Mouse (Mus musculus) gastrocnemius, adult 2 months (tissue): ENCODE measurements around the gene Gpr18. TPM values are rescaled to one million over a fixed set of nuclear protein-coding genes. Genes with fewer than 3 reads are reported as not detected.

Experiments
- DNase-seq: peaks from one replicate; pipeline ENCODE4 v3.0.0; 2022
- H3K27ac ChIP-seq: fragments of 200-600 bp; 2 replicates; pipeline ENCODE4 v1.8.1; 2022; ENCODE audit warnings: mild to moderate bottlenecking
- H3K4me3 ChIP-seq: fragments of 200-600 bp; 2 replicates; pipeline ENCODE4 v1.8.1; 2022; ENCODE audit warnings: mild to moderate bottlenecking, moderate library complexity
- CTCF ChIP-seq: fragments of 200-600 bp; IDR thresholded peaks from 2 replicates; pipeline ENCODE4 v1.8.1; 2022; ENCODE audit warnings: antibody characterized with exemption, mild to moderate bottlenecking, moderate library complexity
- intact Hi-C: fragments of 180-260 bp; cut with DNase I; formaldehyde crosslinking; loops from one replicate; pipeline ENCODE4 v1.15.1; 2025
- total RNA-seq, 2 experiments: library from RNA; stranded (reverse); gene quantifications; 2 replicates each; pipeline ENCODE4 v1.2.3; 2021

The Gpr18 gene
- total RNA-seq, 2 experiments from 2014 or later, result not detected

DNA sequence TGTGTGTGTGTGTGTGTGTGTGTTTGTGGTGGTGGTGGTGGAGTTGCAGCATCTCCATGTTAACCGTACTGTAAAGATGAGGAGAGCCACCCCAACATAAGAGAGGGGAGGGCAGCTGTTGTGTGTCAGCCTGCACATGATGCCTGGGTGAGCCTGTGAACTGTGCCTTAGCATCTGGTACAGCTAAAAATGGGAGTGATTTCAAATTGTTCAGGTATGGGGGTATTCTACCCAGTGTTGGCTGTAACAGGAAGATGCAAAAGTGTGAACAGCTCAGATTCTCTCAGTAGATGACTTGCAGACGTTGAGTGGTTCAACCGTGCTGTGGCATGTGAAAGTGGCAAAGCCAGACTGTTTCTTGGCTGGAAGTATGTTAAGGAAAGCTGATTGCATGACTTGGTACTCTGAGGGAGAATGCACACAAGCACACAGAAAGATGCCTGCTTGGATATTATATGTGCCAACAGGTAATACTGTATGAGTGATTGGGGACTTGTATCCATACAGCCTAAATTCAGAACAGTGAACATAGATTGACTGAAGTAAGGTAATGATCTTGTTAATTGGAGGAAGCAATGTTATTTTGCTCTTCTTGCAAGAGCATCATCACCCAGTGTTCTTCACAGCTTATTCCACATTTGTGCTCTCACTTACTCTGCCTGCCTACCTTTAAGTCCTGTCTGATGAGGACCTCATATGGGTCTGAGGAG, 42.6 kb upstream of the Gpr18 start:
- no peak for DNase-seq
- intact Hi-C loops, result no loop called here

DNA sequence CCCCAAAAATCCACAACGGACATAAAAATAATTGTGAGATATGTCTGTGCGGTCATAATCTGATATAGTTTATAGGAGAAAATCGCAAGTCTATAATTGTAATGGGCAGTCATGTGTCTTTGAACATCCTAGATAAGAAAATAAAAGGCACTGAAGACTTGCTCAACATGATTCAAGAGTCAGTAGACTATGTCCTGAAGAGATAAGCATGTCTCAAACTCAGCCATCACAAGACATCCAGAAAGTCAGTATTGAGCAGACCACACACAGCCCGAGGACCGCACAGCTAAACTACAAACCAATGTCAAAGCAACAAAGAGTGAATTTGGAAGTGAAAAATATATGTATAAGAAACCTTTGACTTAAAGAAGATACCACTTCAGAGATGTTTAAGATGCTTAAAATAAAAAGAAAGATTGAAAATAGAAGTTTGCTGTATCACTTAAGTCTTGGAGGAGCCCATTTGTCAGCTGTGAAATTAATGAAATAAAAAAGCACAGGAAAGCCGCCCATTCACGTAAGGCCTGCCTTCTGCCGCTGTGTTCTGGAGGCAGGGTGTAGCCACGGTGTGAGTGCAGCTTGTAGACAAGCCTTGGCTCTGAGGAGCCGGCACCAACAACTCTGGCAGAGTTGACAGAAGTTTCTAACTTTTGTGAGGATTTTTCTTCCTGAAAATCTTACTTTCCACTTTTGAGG, 41.7 kb upstream of the Gpr18 start:
- intact Hi-C loops, result no loop called here

More for the DNA sequence above, 42.6 kb upstream of the Gpr18 start:
- no peak overlapping the region for H3K27ac ChIP-seq
- no peak overlapping the region for H3K4me3 ChIP-seq
- no peak for TF ChIP-seq CTCF

DNA sequence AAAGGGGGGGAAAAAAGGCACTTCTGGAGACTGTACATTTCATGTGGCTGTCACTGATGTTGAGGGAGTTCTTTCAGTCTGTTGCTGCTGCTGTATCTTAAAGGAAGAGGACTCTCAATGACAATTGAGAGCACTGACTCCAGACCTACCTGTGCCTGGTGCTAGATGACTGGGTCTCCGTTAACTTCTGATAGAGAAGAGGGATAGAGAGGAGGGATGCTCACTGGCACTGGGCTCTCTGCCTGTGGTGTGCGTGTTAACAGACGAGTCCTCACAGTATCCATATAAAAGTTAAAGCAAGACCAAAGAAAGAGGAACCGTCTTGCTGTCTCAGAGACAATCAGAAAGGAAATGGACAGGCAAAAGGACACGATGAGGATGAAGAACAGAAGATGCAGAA, 40.7 kb upstream of the Gpr18 start:
- no peak for DNase-seq
- Histone ChIP-seq H3K27ac (no peak overlapping the region), H3K4me3 (no peak overlapping the region)
- no peak for TF ChIP-seq CTCF
- intact Hi-C loops, result no loop called here

More for the DNA sequence above, 41.7 kb upstream of the Gpr18 start:
- DNase-seq, result no peak
- H3K27ac ChIP-seq, result no peak overlapping the region
- no peak for TF ChIP-seq CTCF
- H3K4me3 ChIP-seq, result no peak overlapping the region

DNA sequence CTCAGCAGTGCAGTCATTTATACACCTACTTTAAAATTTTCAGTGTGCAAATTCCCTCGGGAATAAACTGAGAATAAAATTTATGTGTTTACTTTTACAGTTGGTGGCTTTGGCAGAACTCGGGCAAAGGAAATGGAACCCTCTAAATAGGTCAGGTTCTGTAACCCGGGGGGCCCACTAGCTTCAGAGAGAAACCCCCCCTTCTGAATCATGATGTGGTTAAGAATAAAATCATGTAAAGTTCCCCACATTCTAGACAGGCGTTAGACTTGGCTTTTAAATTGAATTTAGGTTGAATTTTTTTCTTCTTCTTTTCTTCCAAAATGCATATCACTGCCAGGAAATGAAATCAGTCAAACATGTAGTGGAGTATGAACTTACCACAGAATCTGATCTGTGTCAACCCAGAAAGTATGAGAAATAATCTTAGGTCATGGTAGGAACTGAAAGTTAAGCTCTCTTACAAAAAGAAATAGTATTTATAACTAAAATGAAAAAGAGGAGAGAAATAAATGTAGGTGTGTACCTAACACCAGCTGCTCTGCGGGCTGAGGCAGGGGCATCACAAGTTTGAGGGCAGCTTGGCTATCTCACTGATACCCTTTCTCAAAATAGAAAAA, 39.7 kb upstream of the Gpr18 start:
- no peak for DNase-seq
- TF ChIP-seq CTCF, result no peak
- no peak overlapping the region for H3K4me3 ChIP-seq
- H3K27ac ChIP-seq, result no peak overlapping the region
- intact Hi-C loops, result no loop called here

- no peak for DNase-seq
- Histone ChIP-seq H3K27ac (no peak overlapping the region), H3K4me3 (no peak overlapping the region)
- intact Hi-C loops, result no loop called here
- no peak for TF ChIP-seq CTCF
These were observed 39.0 kb upstream of the Gpr18 start for GRCm38 (mm10) chr14:121954608-121955007.

DNA sequence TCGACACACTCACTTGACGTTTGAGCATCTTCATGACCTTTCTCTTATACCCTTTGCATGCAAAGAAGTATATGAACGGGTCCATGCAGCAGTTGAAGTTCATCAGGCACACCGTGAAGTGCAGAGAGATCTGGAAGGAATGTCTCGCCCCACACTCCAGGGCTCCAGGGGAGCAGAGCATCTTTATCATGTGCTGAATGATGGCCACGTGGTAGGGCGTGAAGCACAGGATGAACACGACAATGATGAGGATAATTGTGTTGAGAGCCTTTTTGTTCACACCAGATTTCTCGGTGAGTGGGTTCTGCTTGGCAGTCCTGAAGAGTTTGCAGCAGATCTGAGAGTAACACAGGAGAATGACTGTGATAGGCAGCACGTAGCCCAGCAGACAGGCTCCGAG, 38.5 kb upstream of the Gpr18 start:
- DNase-seq, result no peak
- intact Hi-C loops, result no loop called here
- H3K4me3 ChIP-seq, result no peak overlapping the region
- TF ChIP-seq CTCF, result no peak
- no peak overlapping the region for H3K27ac ChIP-seq

DNA sequence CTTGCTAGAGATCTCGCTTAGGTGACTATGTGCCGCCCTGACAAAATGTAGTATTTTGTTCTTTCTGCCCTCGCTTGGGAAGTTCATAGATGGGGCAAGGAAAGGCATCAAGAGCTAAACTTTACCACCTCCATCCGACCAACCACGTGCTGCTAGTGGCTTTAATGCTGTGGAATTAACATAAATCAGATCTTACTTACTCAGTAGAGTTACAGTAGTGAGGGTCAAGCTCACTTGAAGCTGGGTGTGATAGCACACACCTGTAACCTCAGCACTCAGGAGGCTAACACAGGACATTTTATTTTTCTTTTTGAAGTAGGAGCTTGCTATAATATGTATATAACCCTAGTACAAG, 36.4 kb upstream of the Gpr18 start:
- Histone ChIP-seq H3K27ac (no peak overlapping the region), H3K4me3 (no peak overlapping the region)
- intact Hi-C loops, result no loop called here
- DNase-seq, result no peak
- TF ChIP-seq CTCF, result no peak

- intact Hi-C loops, result no loop called here
- no peak overlapping the region for H3K27ac ChIP-seq
- H3K4me3 ChIP-seq, result no peak overlapping the region
- no peak for TF ChIP-seq CTCF
- no peak for DNase-seq
These were observed 35.9 kb upstream of the Gpr18 start for GRCm38 (mm10) chr14:121951399-121952045.

DNA sequence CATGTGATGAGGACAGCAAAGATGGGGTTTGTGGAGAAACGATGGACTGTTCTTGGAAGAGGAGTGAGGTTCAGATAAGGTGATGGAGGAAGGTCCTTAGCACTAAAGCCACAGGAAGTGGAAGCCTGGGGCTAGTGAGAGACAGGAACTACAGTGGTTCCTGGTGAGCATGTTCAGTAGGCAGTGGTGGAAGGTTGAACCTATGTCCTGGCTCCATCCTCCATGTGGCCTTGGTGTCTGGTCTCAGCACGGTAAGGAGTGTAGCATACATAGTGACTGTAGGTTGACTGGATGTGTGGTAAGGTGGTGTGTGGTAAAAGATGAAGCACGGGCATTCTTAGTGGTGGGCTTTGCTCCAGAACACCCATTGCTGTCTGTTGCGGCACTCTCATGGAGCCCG, 34.3 kb upstream of the Gpr18 start:
- DNase-seq, result no peak
- H3K27ac ChIP-seq, result no peak overlapping the region
- intact Hi-C loops, result no loop called here
- H3K4me3 ChIP-seq, result no peak overlapping the region
- no peak for TF ChIP-seq CTCF

DNA sequence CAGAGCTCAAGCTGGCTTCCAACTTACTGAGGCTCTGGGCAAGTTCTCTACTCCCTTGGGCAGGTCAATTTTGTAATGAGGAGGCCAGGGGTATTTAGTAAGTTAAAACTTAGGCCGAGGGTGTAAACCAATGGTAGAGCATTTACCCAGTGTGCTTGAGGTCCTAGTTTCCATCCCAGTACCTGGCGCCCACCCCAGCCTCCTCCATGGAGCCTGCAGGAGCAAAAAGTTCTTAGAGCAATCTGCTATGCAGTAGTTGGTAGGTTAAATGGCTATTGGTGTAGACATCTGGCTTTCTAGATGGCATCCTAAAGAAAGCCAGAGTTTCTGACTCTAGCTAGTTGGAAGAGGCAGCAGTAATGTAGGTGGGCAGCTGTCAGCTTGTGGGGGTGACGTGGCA, 33.9 kb upstream of the Gpr18 start:
- no peak overlapping the region for H3K27ac ChIP-seq
- no peak for DNase-seq
- TF ChIP-seq CTCF, result no peak
- intact Hi-C loops, result no loop called here
- no peak overlapping the region for H3K4me3 ChIP-seq

GRCm38 (mm10) chr14:121947966-121948365, 32.4 kb upstream of the Gpr18 start:
- Histone ChIP-seq H3K4me3 (no peak overlapping the region), H3K27ac (no peak overlapping the region)
- no peak for DNase-seq
- intact Hi-C loops, result no loop called here
- no peak for TF ChIP-seq CTCF

- no peak overlapping the region for H3K4me3 ChIP-seq
- intact Hi-C loops, result no loop called here
- DNase-seq, result no peak
- TF ChIP-seq CTCF, result no peak
- H3K27ac ChIP-seq, result no peak overlapping the region
These were observed 31.7 kb upstream of the Gpr18 start for GRCm38 (mm10) chr14:121947201-121947760.

- Histone ChIP-seq H3K27ac (no peak overlapping the region), H3K4me3 (no peak overlapping the region)
- intact Hi-C loops, result no loop called here
- DNase-seq, result no peak
- no peak for TF ChIP-seq CTCF
These were observed 31.1 kb upstream of the Gpr18 start for GRCm38 (mm10) chr14:121946728-121947127.
